Mouse (Mus musculus) 416B (cell line): ENCODE measurements around the gene Megf6.
A peak's percentile ranks its signal among the peaks of the same experiment; 100 is the strongest.

ENCODE experiments used
- DNase-seq: peaks from one replicate; pipeline ENCODE4 v3.0.0; 2011; ENCODE audit warnings: low read depth

The Megf6 gene

GRCm38 (mm10) chr4:154252537-154253255, 82.2 kb downstream of the Megf6 start:
- no peak for DNase-seq

DNA sequence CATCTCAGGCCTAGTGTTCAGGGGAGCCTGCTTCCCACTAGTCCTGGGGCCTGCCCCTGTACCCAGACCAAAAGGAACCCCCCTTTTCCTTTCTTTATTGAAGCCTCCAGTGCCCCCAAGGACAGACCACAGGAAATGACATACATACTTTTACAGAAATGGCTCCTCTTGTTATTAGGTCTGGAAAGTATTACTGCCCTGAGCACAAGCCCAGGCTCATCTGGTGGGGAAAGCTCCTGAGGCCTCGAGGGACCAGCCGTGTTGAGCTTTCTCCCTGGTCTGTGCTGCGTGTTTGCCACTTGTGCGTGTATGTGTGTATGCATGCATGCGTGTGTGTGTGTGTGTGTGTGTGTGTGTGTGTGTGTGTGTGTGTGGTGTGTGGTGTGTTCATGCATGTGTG, 90.2 kb downstream of the Megf6 start:
- DNase-seq = no peak

DNA sequence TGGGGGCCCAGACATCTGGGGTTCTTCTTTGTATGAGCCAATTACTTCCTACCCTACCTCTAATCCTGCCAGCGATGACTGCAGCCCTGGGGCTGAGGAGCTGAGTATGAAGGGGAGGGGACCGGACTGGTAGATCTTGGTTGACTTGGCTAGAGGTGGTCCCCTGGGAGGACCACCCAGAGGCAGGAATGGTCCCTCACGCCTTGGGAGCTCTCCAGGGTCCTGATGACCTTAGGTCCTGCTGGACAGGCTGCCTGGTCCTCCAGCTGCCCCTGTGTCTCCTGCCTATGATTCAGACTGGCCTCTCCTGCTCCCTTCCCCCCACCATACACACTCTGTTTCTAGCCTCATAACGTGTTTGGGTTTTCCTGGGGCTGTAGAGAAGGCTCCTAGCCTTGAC, 91.5 kb downstream of the Megf6 start:
- no peak for DNase-seq

DNA sequence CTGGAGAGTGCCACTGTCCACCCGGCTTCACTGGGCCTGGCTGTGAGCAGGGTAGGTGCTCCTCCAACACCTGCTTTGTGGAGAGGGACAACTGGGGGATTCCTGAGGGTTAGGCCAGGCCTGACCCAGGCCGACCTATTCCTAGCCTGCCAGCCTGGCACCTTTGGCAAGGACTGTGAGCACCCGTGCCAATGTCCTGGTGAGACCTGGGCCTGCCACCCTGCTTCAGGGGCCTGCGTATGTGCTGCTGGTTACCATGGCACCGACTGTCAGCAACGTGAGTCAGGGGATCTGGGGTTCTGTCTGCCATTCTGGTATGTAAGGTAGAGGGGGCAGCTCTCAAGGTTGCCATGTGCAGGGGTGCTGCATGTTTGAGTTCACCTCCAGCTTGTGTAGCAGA, 97.0 kb downstream of the Megf6 start:
- DNase-seq = no peak

GRCm38 (mm10) chr4:154269520-154269919, 99.0 kb downstream of the Megf6 start:
- DNase-seq = no peak

GRCm38 (mm10) chr4:154273000-154273399, 102.5 kb downstream of the Megf6 start:
- DNase-seq = peak; percentile 45

DNA sequence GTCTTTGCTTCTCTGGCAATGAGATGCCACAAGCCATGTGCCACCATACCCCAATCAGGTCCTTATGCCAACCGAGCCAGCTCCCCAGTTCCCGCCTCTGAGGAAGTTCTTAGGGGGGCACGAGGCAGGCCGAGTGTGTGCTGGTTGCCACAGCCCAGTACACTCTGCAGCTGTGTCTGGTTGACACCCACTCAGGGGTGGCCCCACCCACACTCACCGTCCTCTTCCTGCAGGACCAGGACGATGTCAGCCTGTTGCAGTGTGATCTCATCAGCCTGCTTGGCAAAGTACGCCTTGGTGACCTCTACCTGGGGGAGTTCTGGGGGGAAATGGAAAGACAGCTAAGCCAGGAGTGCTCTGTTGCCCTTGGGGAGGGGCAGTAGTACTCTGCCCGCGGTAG, 109.0 kb downstream of the Megf6 start:
- DNase-seq = no peak

DNA sequence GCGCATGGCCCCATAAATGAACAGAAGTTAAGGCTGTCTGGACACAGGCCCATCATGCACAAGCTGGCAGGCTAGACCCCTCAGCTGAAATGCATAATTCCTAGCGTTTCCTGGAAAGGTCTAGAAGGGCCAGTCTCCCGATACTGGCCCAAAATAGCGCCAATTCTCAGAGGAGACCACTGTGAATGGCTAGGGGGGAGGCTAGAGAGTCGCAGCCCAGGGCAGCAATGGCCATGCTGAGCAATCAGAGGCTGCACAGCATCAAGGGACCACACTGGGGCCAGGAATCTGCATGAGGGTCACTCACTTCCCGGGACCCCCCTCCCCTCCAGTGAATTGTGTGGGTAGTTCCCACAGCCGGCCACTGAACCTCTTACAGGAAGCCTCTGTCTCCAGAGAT, 113.1 kb downstream of the Megf6 start:
- no peak for DNase-seq

DNA sequence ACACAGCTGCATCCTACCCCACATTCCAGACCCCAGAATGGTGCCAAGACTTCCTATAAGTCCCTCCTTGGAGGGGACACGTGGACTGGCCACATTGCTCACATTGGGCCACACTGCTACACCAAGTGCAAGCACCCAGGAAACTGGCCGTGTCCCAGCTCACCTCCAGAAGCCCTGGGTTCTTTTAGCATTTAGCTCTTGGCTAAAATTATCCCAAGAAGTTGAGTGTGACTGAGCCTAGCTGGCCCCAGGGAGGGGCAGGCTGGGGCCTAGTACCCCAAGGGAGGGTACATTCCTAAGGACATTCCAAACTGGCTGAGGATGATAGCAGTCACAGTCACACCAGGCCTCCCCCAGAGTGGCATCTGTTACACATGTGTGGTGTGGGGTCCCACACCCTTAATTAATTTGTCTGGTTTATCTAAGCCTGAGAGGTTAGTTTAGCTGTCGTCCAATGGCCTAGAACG, 123.2 kb downstream of the Megf6 start:
- no peak for DNase-seq

DNA sequence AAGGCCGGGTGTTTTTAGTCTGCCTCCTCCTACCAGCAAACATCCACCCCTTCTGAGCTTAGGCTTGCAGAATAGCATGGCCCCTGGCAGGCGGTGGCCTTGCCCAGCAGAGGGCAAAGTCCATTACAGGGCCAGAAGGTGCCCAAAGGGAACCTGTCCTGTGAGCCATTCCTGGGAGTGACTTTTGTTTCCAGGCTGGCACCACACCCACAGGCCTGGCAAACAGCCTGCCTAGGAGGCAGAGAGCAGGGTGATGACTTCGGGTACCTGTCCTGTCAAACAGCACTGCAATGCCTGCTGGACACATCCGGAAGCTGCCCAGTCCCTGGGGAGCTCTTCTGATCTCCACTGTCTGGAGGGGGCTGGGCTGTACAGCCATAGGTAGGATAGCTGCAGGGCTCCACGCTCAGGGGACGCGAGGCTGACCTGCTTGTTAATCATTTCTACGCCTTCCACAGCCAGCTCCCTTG, 123.8 kb downstream of the Megf6 start:
- DNase-seq = no peak

GRCm38 (mm10) chr4:154297761-154298160, 127.2 kb downstream of the Megf6 start:
- no peak for DNase-seq

GRCm38 (mm10) chr4:154299541-154300271, 129.2 kb downstream of the Megf6 start:
- DNase-seq = no peak

DNA sequence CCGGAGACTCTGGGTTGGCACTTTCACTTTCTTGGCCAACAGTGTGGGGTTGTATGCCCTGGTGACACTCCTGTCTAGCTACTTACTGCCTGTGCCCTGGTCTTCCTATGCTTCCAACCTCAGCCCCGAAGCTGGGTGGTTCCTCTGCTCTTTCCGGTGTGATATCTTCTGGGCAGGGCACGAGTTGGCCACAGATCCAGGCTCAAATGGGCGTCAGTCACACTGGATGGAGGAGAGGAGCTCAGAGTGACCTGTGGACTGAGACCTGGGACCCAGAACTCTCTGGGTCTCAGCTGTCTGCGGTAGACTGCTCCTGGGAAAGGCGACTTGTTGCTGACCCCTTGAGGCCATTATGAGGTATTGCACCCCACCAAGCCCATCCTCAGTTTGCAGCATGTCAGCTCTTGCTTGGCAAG, 130.9 kb downstream of the Megf6 start, which contains the start of gene Arhgef16:
Arhgef16 (minus strand) TSS at position 211 of the 416 bp plus-strand sequence.
- DNase-seq = peak; percentile 34

- no peak for DNase-seq
These were observed 138.6 kb downstream of the Megf6 start for GRCm38 (mm10) chr4:154309131-154309530.

- DNase-seq = no peak
These were observed 140.2 kb downstream of the Megf6 start for GRCm38 (mm10) chr4:154310576-154311262.

DNA sequence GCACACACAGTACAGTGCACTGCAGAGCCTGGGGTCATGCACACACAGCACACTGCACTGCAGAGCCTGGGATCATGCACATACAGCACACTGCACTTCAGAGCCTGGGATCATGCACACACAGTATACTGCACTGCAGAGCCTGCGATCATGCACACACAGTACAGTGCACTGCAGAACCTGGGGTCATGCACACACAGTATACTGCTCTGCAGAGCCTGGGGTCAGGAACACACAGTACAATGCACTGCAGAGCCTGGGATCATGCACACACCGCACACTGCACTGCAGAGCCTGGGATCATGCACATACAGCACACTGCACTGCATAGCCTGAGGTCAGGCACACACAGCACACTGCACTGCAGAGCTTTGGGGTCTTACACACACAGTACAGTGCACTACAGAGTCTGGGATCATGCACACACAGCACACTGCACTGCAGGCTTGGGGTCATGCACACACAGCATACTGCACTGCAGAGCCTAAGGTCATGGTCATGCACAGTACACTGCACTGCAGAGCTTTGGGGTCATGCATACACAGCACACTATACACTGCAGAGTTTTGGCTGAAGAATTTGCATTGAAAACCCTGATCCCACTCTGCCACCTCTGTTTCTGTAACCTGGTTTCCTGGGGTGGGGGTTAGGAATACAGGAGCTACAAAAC, 141.7 kb downstream of the Megf6 start:
- no peak for DNase-seq

- DNase-seq = no peak
These were observed 142.5 kb downstream of the Megf6 start for GRCm38 (mm10) chr4:154312935-154313621.

DNA sequence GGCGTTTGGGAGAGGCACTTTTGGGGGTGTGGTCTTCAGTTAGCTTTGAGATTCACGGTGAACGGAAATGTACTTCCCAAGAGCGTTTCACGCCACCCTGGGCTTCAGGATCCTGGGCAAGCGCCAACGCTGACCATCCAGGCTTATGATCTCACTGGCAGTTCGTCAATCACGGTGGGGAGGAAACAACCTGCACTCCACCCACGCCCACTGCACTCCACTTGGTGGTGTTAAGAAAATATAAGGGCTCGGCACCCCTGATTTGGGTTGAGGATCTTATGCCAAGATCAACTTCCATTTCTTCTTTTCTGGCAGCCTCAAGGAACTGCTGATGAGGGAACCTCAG, 143.1 kb downstream of the Megf6 start:
- DNase-seq = no peak
